Mouse (Mus musculus): ENCODE measurements around the gene Ehbp1. TPM values are rescaled to one million over a fixed set of nuclear protein-coding genes. Genes with fewer than 3 reads are reported as not detected.

Ehbp1 gene
- polyA plus RNA-seq, 1 experiment: 3.5 TPM

DNA sequence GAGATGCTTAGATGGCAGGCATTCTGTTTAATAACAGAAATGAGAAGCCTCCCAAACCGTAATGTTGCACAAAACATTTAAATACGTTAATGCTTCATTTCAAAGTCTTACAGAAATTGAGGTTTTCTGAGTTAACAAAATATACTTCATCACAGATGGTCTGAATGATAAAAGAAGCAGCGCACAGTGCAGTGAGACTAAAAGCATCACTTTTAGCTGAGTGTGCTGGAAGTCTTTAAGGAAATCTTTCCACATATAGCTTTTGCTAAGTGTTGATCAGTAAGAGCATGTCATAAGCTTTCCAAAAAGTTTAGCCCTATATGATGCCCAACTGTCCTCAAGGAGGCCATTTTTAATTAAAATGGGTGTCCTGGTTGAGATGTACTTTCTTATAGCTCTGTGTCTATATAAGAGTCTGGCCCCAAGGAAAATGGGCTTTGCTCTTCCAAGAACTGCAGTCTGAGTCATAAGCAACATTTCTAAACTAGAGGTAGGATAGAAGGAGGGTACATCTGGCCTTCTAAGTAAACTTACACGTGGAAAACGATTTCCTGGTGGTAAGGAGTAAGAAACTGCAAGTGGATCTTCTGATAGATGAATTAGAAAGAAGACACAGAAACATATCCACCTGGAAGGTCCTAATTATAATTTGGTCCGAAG is 12.0 kb upstream of the Ehbp1 start:
- no peaks in the 10 kb centered on the region for H3K4me1 ChIP-seq (ENCODE audit: control insufficient read depth, insufficient read depth, low read length)
- H3K4me3 ChIP-seq (replicated peaks; ENCODE audit: extremely low read depth, low read depth, low read length): no peak overlapping the region
- no peak for DNase-seq
- no peak for TF ChIP-seq CTCF (IDR thresholded peaks at IDR 0.05; ENCODE audit: insufficient read depth, low read length)
- no peak for TF ChIP-seq POLR2A (IDR thresholded peaks at IDR 0.05; ENCODE audit: borderline replicate concordance, extremely low read depth, low read depth, low read length)
- WGBS: 83% methylated on average over 6 of the region's 6 CpGs

GRCm38 (mm10) chr11:22349945-22350344 is 7.9 kb upstream of the Ehbp1 start:
- Histone ChIP-seq H3K4me1 (ENCODE audit: control insufficient read depth, insufficient read depth, low read length) (no peaks in the 10 kb centered on the region), H3K4me3 (replicated peaks; ENCODE audit: extremely low read depth, low read depth, low read length) (no peak overlapping the region)
- TF ChIP-seq POLR2A (IDR thresholded peaks at IDR 0.05; ENCODE audit: borderline replicate concordance, extremely low read depth, low read depth, low read length): no peak
- TF ChIP-seq CTCF (IDR thresholded peaks at IDR 0.05; ENCODE audit: insufficient read depth, low read length): no peak
- 64% methylated on average over 2 of the region's 2 CpGs for WGBS
- no peak for DNase-seq

DNA sequence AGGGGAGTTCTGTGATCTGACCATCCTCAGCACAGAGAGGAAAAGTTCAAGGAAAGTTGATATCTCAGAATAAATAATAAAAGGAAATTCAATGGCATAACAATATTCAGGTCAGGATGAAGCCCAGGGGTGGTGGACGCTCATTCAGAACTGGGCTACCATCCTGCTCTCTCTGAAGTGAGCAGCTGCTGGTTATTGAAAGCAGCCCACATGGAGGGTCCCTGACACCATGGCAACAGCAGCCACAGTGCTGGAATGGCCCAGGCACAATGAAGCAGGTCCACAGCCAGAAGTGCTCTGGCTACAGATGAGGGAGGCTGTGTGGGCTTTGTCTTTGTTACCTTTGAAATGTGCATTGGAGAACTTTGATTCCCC is 6.4 kb upstream of the Ehbp1 start:
- no peak overlapping the region for H3K4me3 ChIP-seq (replicated peaks; ENCODE audit: extremely low read depth, low read depth, low read length)
- 61% methylated on average over 1 of the region's 1 CpGs for WGBS
- DNase-seq: no peak
- no peaks in the 10 kb centered on the region for H3K4me1 ChIP-seq (ENCODE audit: control insufficient read depth, insufficient read depth, low read length)
- TF ChIP-seq POLR2A (IDR thresholded peaks at IDR 0.05; ENCODE audit: borderline replicate concordance, extremely low read depth, low read depth, low read length): no peak
- no peak for TF ChIP-seq CTCF (IDR thresholded peaks at IDR 0.05; ENCODE audit: insufficient read depth, low read length)

DNA sequence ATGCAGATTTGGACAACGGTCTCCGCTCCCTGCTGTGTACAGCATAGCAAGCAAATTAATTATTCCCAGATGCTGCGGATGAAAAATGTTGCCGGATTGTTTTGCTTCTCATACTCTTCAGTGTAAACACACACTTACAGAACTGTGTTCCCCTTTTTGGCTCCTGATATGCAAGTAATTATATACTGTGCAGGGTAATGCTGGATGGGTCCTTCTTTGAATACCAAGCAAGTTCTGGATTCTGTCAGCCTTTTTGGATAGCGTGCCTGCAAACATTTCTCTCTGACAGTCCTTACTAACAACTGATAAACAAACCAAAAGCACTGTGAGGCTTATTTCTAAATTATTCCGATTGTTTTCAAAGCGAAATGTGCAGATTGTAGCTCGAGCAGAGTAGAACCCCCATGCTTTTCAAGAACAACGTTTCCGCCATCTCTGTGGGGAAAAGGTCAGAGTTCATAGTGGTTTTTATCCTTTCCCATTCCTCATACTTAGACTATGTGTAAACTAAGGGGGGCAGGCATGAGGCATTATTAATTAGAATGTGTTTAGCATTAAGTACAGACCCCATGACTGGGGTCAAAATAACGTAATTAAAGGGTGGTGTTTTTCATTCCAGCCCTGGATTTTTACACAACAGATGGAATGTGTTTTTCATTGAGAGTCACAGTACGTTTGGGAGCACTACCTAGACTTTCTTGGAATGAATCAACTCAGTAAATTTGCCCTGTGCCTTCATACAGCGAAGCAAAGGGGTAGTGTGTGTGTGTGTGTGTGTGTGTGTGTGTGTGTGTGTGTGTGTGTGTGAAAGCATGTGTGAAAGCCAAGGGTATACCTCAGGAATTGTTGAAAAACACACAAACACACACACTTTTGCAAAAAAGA is 5.8 kb upstream of the Ehbp1 start:
- WGBS: 56% methylated on average over 13 of the region's 13 CpGs
- H3K4me3 ChIP-seq (replicated peaks; ENCODE audit: extremely low read depth, low read depth, low read length): no peak overlapping the region
- no peak for DNase-seq
- no peaks in the 10 kb centered on the region for H3K4me1 ChIP-seq (ENCODE audit: control insufficient read depth, insufficient read depth, low read length)
- TF ChIP-seq CTCF (IDR thresholded peaks at IDR 0.05; ENCODE audit: insufficient read depth, low read length): no peak
- no peak for TF ChIP-seq POLR2A (IDR thresholded peaks at IDR 0.05; ENCODE audit: borderline replicate concordance, extremely low read depth, low read depth, low read length)

DNA sequence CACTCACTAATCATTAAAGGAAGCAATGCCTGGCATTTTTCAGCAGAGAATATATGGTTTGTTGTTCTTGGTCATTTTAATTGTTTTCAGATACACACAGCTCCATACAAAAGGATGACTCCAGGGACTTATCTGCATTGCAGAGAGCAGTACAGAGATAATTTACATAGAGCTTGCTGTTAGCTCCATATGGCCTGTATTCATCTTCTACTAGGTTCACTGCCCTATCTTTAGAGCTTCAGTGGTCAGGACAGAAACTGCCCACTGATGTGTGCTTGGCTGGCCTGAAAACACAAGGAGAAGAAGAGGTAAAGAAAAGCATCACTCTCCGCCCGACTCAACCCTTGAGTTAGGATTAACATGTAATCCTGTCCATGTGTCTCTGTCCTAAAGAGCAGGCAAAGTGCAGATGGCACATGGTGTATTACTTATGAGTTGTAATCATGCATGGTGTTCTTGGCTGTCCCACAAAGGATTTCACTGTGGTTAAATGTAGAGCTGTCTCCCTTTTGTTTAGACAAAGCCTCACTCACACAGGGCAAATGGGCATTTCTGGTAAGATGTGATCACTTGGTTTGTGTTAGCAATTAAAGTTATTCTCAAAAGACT is 14.7 kb downstream of the Ehbp1 start:
- TF ChIP-seq CTCF (IDR thresholded peaks at IDR 0.05; ENCODE audit: insufficient read depth, low read length) (no peak), POLR2A (IDR thresholded peaks at IDR 0.05; ENCODE audit: borderline replicate concordance, extremely low read depth, low read depth, low read length) (no peak)

DNA sequence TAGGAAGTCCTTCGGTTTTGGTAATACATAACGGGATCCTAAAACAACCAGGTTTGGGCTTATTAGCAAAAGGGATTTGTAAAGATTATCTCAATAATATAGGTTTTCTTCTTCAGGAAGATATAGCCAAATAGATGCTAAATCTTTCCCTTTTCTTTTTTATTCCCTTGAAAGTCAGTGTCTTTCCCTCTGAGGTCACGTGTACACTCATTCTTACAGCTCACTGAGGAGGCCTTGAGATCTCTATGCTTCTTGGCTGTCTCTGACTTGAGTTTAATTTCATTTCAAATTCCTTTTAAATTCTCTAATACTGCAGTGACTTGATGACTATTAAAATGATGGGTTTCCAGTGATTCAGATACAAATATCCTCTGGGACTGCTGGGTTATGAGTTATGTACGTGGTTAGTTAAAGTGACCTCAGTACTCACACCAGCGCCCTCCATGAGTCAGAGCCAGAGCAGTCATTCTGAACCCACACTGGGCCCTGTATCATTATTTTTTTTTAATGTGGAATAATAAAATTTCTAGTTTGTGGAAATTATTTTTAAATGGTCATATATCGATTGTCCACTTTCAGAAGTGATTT is 24.2 kb downstream of the Ehbp1 start:
- no peak for DNase-seq
- 87% methylated on average over 6 of the region's 6 CpGs for WGBS
- H3K4me1 ChIP-seq (ENCODE audit: control insufficient read depth, insufficient read depth, low read length): no peaks in the 10 kb centered on the region
- H3K4me3 ChIP-seq (replicated peaks; ENCODE audit: extremely low read depth, low read depth, low read length): no peak overlapping the region
- TF ChIP-seq CTCF (IDR thresholded peaks at IDR 0.05; ENCODE audit: insufficient read depth, low read length) (no peak), POLR2A (IDR thresholded peaks at IDR 0.05; ENCODE audit: borderline replicate concordance, extremely low read depth, low read depth, low read length) (no peak)

More for the DNA sequence above, 14.7 kb downstream of the Ehbp1 start:
- WGBS: 80% methylated on average over 2 of the region's 2 CpGs
- no peak for DNase-seq
- H3K4me3 ChIP-seq (replicated peaks; ENCODE audit: extremely low read depth, low read depth, low read length): no peak overlapping the region
- no peaks in the 10 kb centered on the region for H3K4me1 ChIP-seq (ENCODE audit: control insufficient read depth, insufficient read depth, low read length)

DNA sequence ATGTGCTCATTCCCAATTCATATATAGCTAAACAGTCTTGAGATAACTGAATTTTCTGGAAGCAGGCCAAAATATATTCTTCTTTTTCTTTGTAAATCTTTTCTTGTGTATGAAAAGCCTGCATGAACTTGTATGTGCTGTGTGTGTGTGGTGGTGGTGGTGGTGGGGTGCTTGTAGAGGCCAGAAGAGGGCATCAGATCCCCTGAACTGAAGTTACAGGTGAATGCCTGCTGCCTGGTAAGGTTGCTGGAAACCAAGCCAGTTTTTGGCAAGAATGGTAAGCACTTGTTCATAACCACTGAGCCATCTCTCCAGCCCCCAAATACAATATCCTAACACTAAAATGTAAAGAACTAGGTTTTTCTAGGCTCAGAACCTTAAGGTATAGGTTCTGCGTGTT is 26.3 kb downstream of the Ehbp1 start:
- Histone ChIP-seq H3K4me3 (replicated peaks; ENCODE audit: extremely low read depth, low read depth, low read length) (no peak overlapping the region), H3K4me1 (ENCODE audit: control insufficient read depth, insufficient read depth, low read length) (no peaks in the 10 kb centered on the region)
- 81% methylated on average over 1 of the region's 1 CpGs for WGBS
- TF ChIP-seq CTCF (IDR thresholded peaks at IDR 0.05; ENCODE audit: insufficient read depth, low read length) (no peak), POLR2A (IDR thresholded peaks at IDR 0.05; ENCODE audit: borderline replicate concordance, extremely low read depth, low read depth, low read length) (no peak)
- no peak for DNase-seq

DNA sequence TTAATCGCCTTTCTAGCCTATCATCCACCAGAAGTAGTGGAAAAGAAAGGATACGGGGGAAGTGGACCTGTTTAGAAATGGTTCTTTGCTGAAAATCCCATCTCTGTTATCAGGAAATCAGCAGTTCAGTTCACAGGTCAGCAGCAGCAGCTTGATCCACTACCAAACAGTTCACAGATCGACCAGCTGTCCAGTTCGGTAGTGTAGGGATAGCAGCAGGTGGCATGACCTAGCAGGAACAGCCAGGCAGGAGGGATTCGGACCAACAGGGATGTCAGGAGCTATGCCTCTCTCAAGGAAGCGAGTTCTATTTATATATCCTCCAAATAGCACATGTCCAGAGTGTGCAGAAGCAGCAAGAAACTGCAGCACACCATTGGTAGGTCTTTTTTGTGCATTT is 40.9 kb downstream of the Ehbp1 start:
- H3K4me3 ChIP-seq (replicated peaks; ENCODE audit: extremely low read depth, low read depth, low read length): no peak overlapping the region
- no peak for DNase-seq
- TF ChIP-seq CTCF (IDR thresholded peaks at IDR 0.05; ENCODE audit: insufficient read depth, low read length): no peak
- no peak for TF ChIP-seq POLR2A (IDR thresholded peaks at IDR 0.05; ENCODE audit: borderline replicate concordance, extremely low read depth, low read depth, low read length)
- 53% methylated on average over 6 of the region's 6 CpGs for WGBS
- H3K4me1 ChIP-seq (ENCODE audit: control insufficient read depth, insufficient read depth, low read length): no peaks in the 10 kb centered on the region

- no peak overlapping the region for H3K4me3 ChIP-seq (replicated peaks; ENCODE audit: extremely low read depth, low read depth, low read length)
- no peak for DNase-seq
- no peak for TF ChIP-seq CTCF (IDR thresholded peaks at IDR 0.05; ENCODE audit: insufficient read depth, low read length)
- no peak for TF ChIP-seq POLR2A (IDR thresholded peaks at IDR 0.05; ENCODE audit: borderline replicate concordance, extremely low read depth, low read depth, low read length)
Measured at GRCm38 (mm10) chr11:22289164-22289563, 52.9 kb downstream of the Ehbp1 start.

More at GRCm38 (mm10) chr11:22289164-22289563, 52.9 kb downstream of the Ehbp1 start:
- H3K4me1 ChIP-seq (ENCODE audit: control insufficient read depth, insufficient read depth, low read length): 0 out of 2 replicates have a peak, but pooled peaks cover 3% of the 10 kb centered on the region
